Mouse (Mus musculus): ENCODE measurements around the gene Gm3250. TPM values are rescaled to one million over a fixed set of nuclear protein-coding genes. Genes with fewer than 3 reads are reported as not detected.
"Not testable (repeated sequence)": the region's sequence is repeated elsewhere in the genome, so short reads cannot be mapped to it uniquely, and the experiment has no call there.

The Gm3250 gene
- not detected in 2 replicates for polyA plus RNA-seq (2015; fragmentation: Nextera tagmentation; extraction: Ambion mirVana)

- H3K4me2 ChIP-seq; H3K9me3 ChIP-seq; H3K27ac ChIP-seq; ATAC-seq (ENCODE audit: low FRiP score); H3K9ac ChIP-seq; H3K36me3 ChIP-seq; H3K27me3 ChIP-seq; H3K4me1 ChIP-seq (replicated peaks); H3K4me3 ChIP-seq: not testable (repeated sequence)
- WGBS = 78% methylated on average over 1 of the region's 1 CpGs
Observed at GRCm38 (mm10) chr10:77782442-77782841, at the start of gene Gm3250. TSS of gene Gm3250 (minus strand) at chr10:77782542.

- ATAC-seq (ENCODE audit: low FRiP score) = no peak
- no peaks in the 10 kb centered on the region for H3K27me3 ChIP-seq
- H3K4me1 ChIP-seq (replicated peaks) = no peaks in the 10 kb centered on the region
- H3K9me3 ChIP-seq = peaks cover 6% of the 10 kb centered on the region; the same call in 1 of the 2 replicates
- no peak within 1 kb of the TSS for H3K4me2 ChIP-seq
- no peaks in the 10 kb centered on the region for H3K36me3 ChIP-seq
- no peak within 1 kb of the TSS for H3K4me3 ChIP-seq
- WGBS = 77% methylated on average over 6 of the region's 6 CpGs
- no peak within 1 kb of the TSS for H3K27ac ChIP-seq
- H3K9ac ChIP-seq = no peak within 1 kb of the TSS
Observed at GRCm38 (mm10) chr10:77826951-77827350, 44.6 kb upstream of the Gm3250 start, which contains the start of gene Krtap10-4. TSS of gene Krtap10-4 (minus strand) at chr10:77827095.

- no peaks in the 10 kb centered on the region for H3K27me3 ChIP-seq
- no peak overlapping the region for H3K4me2 ChIP-seq
- no peak overlapping the region; the same call in 1 of the 2 replicates for H3K9ac ChIP-seq
- H3K36me3 ChIP-seq = no peaks in the 10 kb centered on the region
- ATAC-seq (ENCODE audit: low FRiP score) = no peak
- no peak overlapping the region for H3K27ac ChIP-seq
- no peak overlapping the region for H3K4me3 ChIP-seq
- 0 out of 2 replicates have a peak, but pooled peaks cover under 1% of the 10 kb centered on the region for H3K4me1 ChIP-seq (replicated peaks)
- 57% methylated on average over 4 of the region's 4 CpGs for WGBS
- H3K9me3 ChIP-seq = peaks cover 6% of the 10 kb centered on the region; the same call in 1 of the 2 replicates
Observed at GRCm38 (mm10) chr10:77819203-77819602, 36.9 kb upstream of the Gm3250 start.

GRCm38 (mm10) chr10:77818523-77818922 is 36.2 kb upstream of the Gm3250 start:
- ATAC-seq (ENCODE audit: low FRiP score) = peak; percentile 66
- H3K4me2 ChIP-seq = no peak overlapping the region
- H3K27ac ChIP-seq = no peak overlapping the region
- 0 out of 2 replicates have a peak, but pooled peaks cover 3% of the 10 kb centered on the region for H3K4me1 ChIP-seq (replicated peaks)
- no peak overlapping the region for H3K4me3 ChIP-seq
- no peak overlapping the region for H3K9ac ChIP-seq
- H3K36me3 ChIP-seq = no peaks in the 10 kb centered on the region
- no peaks in the 10 kb centered on the region for H3K27me3 ChIP-seq
- 98% methylated on average over 4 of the region's 4 CpGs for WGBS
- H3K9me3 ChIP-seq = no peaks in the 10 kb centered on the region

- WGBS = 32% methylated on average over 5 of the region's 5 CpGs
- H3K4me3 ChIP-seq = no peak overlapping the region
- no peak overlapping the region for H3K27ac ChIP-seq
- H3K9ac ChIP-seq = no peak overlapping the region
- H3K9me3 ChIP-seq = no peaks in the 10 kb centered on the region
- no peak for ATAC-seq (ENCODE audit: low FRiP score)
- no peaks in the 10 kb centered on the region for H3K36me3 ChIP-seq
- H3K4me1 ChIP-seq (replicated peaks) = 0 out of 2 replicates have a peak, but pooled peaks cover 3% of the 10 kb centered on the region
- H3K27me3 ChIP-seq = no peaks in the 10 kb centered on the region
- no peak overlapping the region for H3K4me2 ChIP-seq
Observed at GRCm38 (mm10) chr10:77815514-77815913, 33.2 kb upstream of the Gm3250 start.

- Histone ChIP-seq H3K27me3 (no peaks in the 10 kb centered on the region), H3K9ac (no peak within 1 kb of the TSS), H3K4me2 (no peak within 1 kb of the TSS), H3K4me1 (replicated peaks) (0 out of 2 replicates have a peak, but pooled peaks cover 3% of the 10 kb centered on the region), H3K36me3 (no peaks in the 10 kb centered on the region), H3K9me3 (no peaks in the 10 kb centered on the region), H3K27ac (no peak within 1 kb of the TSS), H3K4me3 (no peak within 1 kb of the TSS)
- ATAC-seq (ENCODE audit: low FRiP score) = no peak
- WGBS = 59% methylated on average over 4 of the region's 4 CpGs
Observed at GRCm38 (mm10) chr10:77814382-77814781, 32.0 kb upstream of the Gm3250 start, which contains the start of gene Gm2696. TSS of gene Gm2696 (plus strand) at chr10:77814682.

GRCm38 (mm10) chr10:77811743-77812142 is 29.4 kb upstream of the Gm3250 start, which contains the start of gene Gm9507:
TSS of gene Gm9507 (minus strand) at chr10:77811843.
- Histone ChIP-seq H3K27ac (no peak within 1 kb of the TSS), H3K4me2 (no peak within 1 kb of the TSS), H3K9me3 (no peaks in the 10 kb centered on the region; the same call in 1 of the 2 replicates), H3K4me3 (no peak within 1 kb of the TSS), H3K9ac (no peak within 1 kb of the TSS), H3K27me3 (no peaks in the 10 kb centered on the region), H3K4me1 (replicated peaks) (0 out of 2 replicates have a peak, but pooled peaks cover 3% of the 10 kb centered on the region), H3K36me3 (no peaks in the 10 kb centered on the region)
- no peak for ATAC-seq (ENCODE audit: low FRiP score)
- WGBS = 74% methylated on average over 5 of the region's 5 CpGs

- Histone ChIP-seq H3K36me3 (no peaks in the 10 kb centered on the region), H3K4me3 (no peak overlapping the region), H3K27me3 (no peaks in the 10 kb centered on the region), H3K4me2 (no peak overlapping the region), H3K9me3 (no peaks in the 10 kb centered on the region; the same call in 1 of the 2 replicates), H3K27ac (no peak overlapping the region), H3K9ac (no peak overlapping the region), H3K4me1 (replicated peaks) (no peaks in the 10 kb centered on the region)
- 87% methylated on average over 3 of the region's 3 CpGs for WGBS
- no peak for ATAC-seq (ENCODE audit: low FRiP score)
Observed at GRCm38 (mm10) chr10:77804095-77804494, 21.8 kb upstream of the Gm3250 start.

- 63% methylated on average over 8 of the region's 8 CpGs for WGBS
- Histone ChIP-seq H3K9ac (no peak within 1 kb of the TSS), H3K4me2 (no peak within 1 kb of the TSS), H3K4me1 (replicated peaks) (peaks cover 10% of the 10 kb centered on the region; the same call in 1 of the 2 replicates), H3K27ac (no peak within 1 kb of the TSS), H3K36me3 (no peaks in the 10 kb centered on the region), H3K9me3 (no peaks in the 10 kb centered on the region), H3K4me3 (no peak within 1 kb of the TSS), H3K27me3 (no peaks in the 10 kb centered on the region)
- ATAC-seq (ENCODE audit: low FRiP score) = no peak
Observed at GRCm38 (mm10) chr10:77798921-77799508, 16.7 kb upstream of the Gm3250 start, which contains the start of gene Gm19668. TSS of gene Gm19668 (minus strand) at chr10:77799133.

GRCm38 (mm10) chr10:77798164-77798920 is 16.0 kb upstream of the Gm3250 start:
- peaks cover 10% of the 10 kb centered on the region; the same call in 1 of the 2 replicates for H3K4me1 ChIP-seq (replicated peaks)
- not testable (repeated sequence) for H3K27ac ChIP-seq; H3K9ac ChIP-seq; H3K36me3 ChIP-seq; H3K4me2 ChIP-seq; H3K9me3 ChIP-seq; ATAC-seq (ENCODE audit: low FRiP score); H3K4me3 ChIP-seq; H3K27me3 ChIP-seq
- WGBS = 30% methylated on average over 3 of the region's 3 CpGs

- Histone ChIP-seq H3K27ac (no peak overlapping the region), H3K4me1 (replicated peaks) (peaks cover 10% of the 10 kb centered on the region; the same call in 1 of the 2 replicates), H3K4me2 (no peak overlapping the region), H3K4me3 (no peak overlapping the region), H3K9me3 (no peaks in the 10 kb centered on the region), H3K27me3 (no peaks in the 10 kb centered on the region), H3K36me3 (no peaks in the 10 kb centered on the region), H3K9ac (no peak overlapping the region)
- WGBS = 13% methylated on average over 3 of the region's 3 CpGs
- no peak for ATAC-seq (ENCODE audit: low FRiP score)
Observed at GRCm38 (mm10) chr10:77797677-77798076, 15.3 kb upstream of the Gm3250 start.

- ATAC-seq (ENCODE audit: low FRiP score) = no peak
- H3K4me1 ChIP-seq (replicated peaks) = peaks cover 10% of the 10 kb centered on the region; the same call in 1 of the 2 replicates
- WGBS = 67% methylated on average over 2 of the region's 2 CpGs
- no peaks in the 10 kb centered on the region for H3K36me3 ChIP-seq
- H3K9ac ChIP-seq = no peak within 1 kb of the TSS
- no peaks in the 10 kb centered on the region for H3K9me3 ChIP-seq
- no peak within 1 kb of the TSS for H3K4me3 ChIP-seq
- no peaks in the 10 kb centered on the region for H3K27me3 ChIP-seq
- H3K4me2 ChIP-seq = no peak within 1 kb of the TSS
- no peak within 1 kb of the TSS for H3K27ac ChIP-seq
Observed at GRCm38 (mm10) chr10:77794976-77795375, 12.6 kb upstream of the Gm3250 start, which contains the start of gene Gm9639. TSS of gene Gm9639 (minus strand) at chr10:77795076.
